Mouse (Mus musculus) layer of hippocampus, postnatal 14 days (tissue): ENCODE measurements around the gene Pogz. TPM values are rescaled to one million over a fixed set of nuclear protein-coding genes. Genes with fewer than 3 reads are reported as not detected.
"Not testable (repeated sequence)": the region's sequence is repeated elsewhere in the genome, so short reads cannot be mapped to it uniquely, and the experiment has no call there.

ENCODE experiments used
- DNase-seq, 2 experiments: peaks; one replicate each; pipeline ENCODE4 v3.0.0; 2021 to 2022; ENCODE audit warnings: low spot score in 2 of 2, mixed read lengths in 1 of 2
- total RNA-seq, 2 experiments: library from RNA; stranded (reverse); gene quantifications; 2 replicates each; pipeline ENCODE4 v1.2.3; 2021

Pogz gene
- total RNA-seq, 2 experiments from 2014 or later = 52.0 to 53.3 TPM

- no peak for DNase-seq
Observed at GRCm38 (mm10) chr3:94832100-94832499, 5.3 kb upstream of the Pogz start.

GRCm38 (mm10) chr3:94832701-94833100 lies 4.7 kb upstream of the Pogz start:
- DNase-seq = no peak

GRCm38 (mm10) chr3:94833358-94833757 lies 4.0 kb upstream of the Pogz start:
- no peak for DNase-seq

- DNase-seq = no peak
Observed at GRCm38 (mm10) chr3:94835396-94835795, 2.0 kb upstream of the Pogz start.

GRCm38 (mm10) chr3:94837959-94838496 lies 661 bp downstream of the Pogz start:
- DNase-seq = peak; percentile 79 to 89

GRCm38 (mm10) chr3:94838631-94839030 lies 1.3 kb downstream of the Pogz start:
- no peak for DNase-seq

GRCm38 (mm10) chr3:94839101-94839500 lies 1.7 kb downstream of the Pogz start:
- DNase-seq = no peak

GRCm38 (mm10) chr3:94847382-94847781 lies 10.0 kb downstream of the Pogz start:
- DNase-seq = no peak

GRCm38 (mm10) chr3:94849338-94849737 lies 12.0 kb downstream of the Pogz start:
- DNase-seq = peak; percentile 41 to 71

- DNase-seq = no peak
Observed at GRCm38 (mm10) chr3:94851731-94852130, 14.4 kb downstream of the Pogz start.

GRCm38 (mm10) chr3:94852215-94852614 lies 14.8 kb downstream of the Pogz start:
- no peak for DNase-seq

- DNase-seq = no peak
Observed at GRCm38 (mm10) chr3:94859471-94859870, 22.1 kb downstream of the Pogz start.

GRCm38 (mm10) chr3:94869011-94869410 lies 31.6 kb downstream of the Pogz start:
- DNase-seq = no peak

GRCm38 (mm10) chr3:94878618-94879017 lies 41.3 kb downstream of the Pogz start:
- no peak for DNase-seq

- DNase-seq = no peak
Observed at GRCm38 (mm10) chr3:94881840-94882239, 44.5 kb downstream of the Pogz start.

- no peak for DNase-seq
Observed at GRCm38 (mm10) chr3:94882579-94882978, 45.2 kb downstream of the Pogz start.

- DNase-seq = peak; percentile 79 to 90
Observed at GRCm38 (mm10) chr3:94886316-94887224, 49.2 kb downstream of the Pogz start, which contains the start of gene Psmb4. Gene Psmb4, minus strand, starts transcription at chr3:94886961.

- no peak for DNase-seq
Observed at GRCm38 (mm10) chr3:94888595-94888994, 51.2 kb downstream of the Pogz start.

GRCm38 (mm10) chr3:94894076-94894475 lies 56.7 kb downstream of the Pogz start:
- no peak for DNase-seq

GRCm38 (mm10) chr3:94902747-94903146 lies 65.4 kb downstream of the Pogz start:
- peak; percentile 46 to 69 for DNase-seq

GRCm38 (mm10) chr3:94904759-94905158 lies 67.4 kb downstream of the Pogz start:
- not testable (repeated sequence) for DNase-seq

- no peak for DNase-seq
Observed at GRCm38 (mm10) chr3:94906482-94906881, 69.1 kb downstream of the Pogz start.
